In the genomic region with DNA sequence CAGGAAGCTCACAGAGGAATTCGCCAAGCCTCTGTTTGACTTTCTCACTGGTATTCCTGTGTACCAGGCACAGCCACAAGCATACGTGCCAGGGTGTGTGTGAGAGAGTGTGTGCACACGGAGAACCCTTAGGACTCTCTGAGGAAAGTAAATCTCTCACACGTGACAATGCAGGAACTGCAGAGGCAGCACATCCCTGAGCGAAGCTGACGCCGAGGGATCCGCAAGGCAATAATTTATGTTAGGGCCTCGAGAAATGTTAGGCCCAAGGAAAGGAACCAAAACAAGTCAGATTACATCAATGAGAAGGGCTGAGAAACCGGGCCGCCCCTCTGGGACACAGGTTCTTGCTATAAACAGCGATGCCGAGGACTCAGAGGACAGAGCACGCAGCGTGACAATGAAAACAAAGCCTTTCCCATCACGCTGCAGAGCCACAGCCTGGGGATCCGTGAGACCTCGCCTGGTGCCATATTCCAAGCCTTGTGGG, we compare ENCODE assay signal across 8 mouse cellular contexts.
DNase-seq lines count a peak whose midpoint lies in the region; ATAC-seq and TF ChIP-seq lines count a peak whose summit lies in the region.

No protein-coding gene starts in this region.

- H3K4me3 ChIP-seq in heart, embryonic 15.5 days: no peak overlapping the region
- no peak overlapping the region for H3K4me3 ChIP-seq in embryonic facial prominence, embryonic 12.5 days
- H3K4me3 ChIP-seq in intestine, embryonic 15.5 days (replicated peaks): no peak overlapping the region
- H3K4me3 ChIP-seq in midbrain, postnatal 0 days (ENCODE audit: low read depth, low read length): no peak overlapping the region
- no peak overlapping the region for H3K4me3 ChIP-seq in heart, embryonic 12.5 days

- no peaks in the 10 kb centered on the region for H3K9me3 ChIP-seq in heart, embryonic 15.5 days (replicated peaks)
- no peaks in the 10 kb centered on the region for H3K9me3 ChIP-seq in embryonic facial prominence, embryonic 12.5 days
- no peaks in the 10 kb centered on the region for H3K9me3 ChIP-seq in intestine, embryonic 15.5 days
- no peaks in the 10 kb centered on the region for H3K9me3 ChIP-seq in midbrain, postnatal 0 days (ENCODE audit: low read length)
- H3K9me3 ChIP-seq in heart, embryonic 12.5 days (replicated peaks): no peaks in the 10 kb centered on the region

- ATAC-seq in heart, embryonic 15.5 days (replicated peaks; ENCODE audit: insufficient number of reproducible peaks, insufficient read depth, low FRiP score, low read depth): no peak
- no peak for ATAC-seq in embryonic facial prominence, embryonic 12.5 days (ENCODE audit: insufficient number of reproducible peaks, insufficient read depth, low FRiP score, low TSS enrichment)
- ATAC-seq in intestine, embryonic 15.5 days: peak; percentile 45; the same call in 1 of the 2 replicates
- peak; percentile 52; the same call in 1 of the 2 replicates for ATAC-seq in midbrain, postnatal 0 days (ENCODE audit: low FRiP score)
- no peak for ATAC-seq in CD4-positive, CD25-positive, alpha-beta regulatory T cell, adult 4 months
- ATAC-seq in heart, embryonic 12.5 days (ENCODE audit: insufficient number of reproducible peaks, low FRiP score): no peak

- H3K27ac ChIP-seq in heart, embryonic 15.5 days: peak overlapping the region; percentile 37; the same call in 1 of the 2 replicates
- H3K27ac ChIP-seq in embryonic facial prominence, embryonic 12.5 days: peak overlapping the region; percentile 64
- no peak overlapping the region for H3K27ac ChIP-seq in intestine, embryonic 15.5 days
- H3K27ac ChIP-seq in midbrain, postnatal 0 days (ENCODE audit: low read depth, low read length): peak overlapping the region; percentile 33; the same call in 1 of the 2 replicates
- H3K27ac ChIP-seq in heart, embryonic 12.5 days (ENCODE audit: poor library complexity, severe bottlenecking): no peak overlapping the region

- peaks cover 11% of the 10 kb centered on the region for H3K4me1 ChIP-seq in heart, embryonic 15.5 days (replicated peaks)
- peaks cover 33% of the 10 kb centered on the region for H3K4me1 ChIP-seq in embryonic facial prominence, embryonic 12.5 days
- peaks cover 15% of the 10 kb centered on the region for H3K4me1 ChIP-seq in intestine, embryonic 15.5 days (replicated peaks)
- H3K4me1 ChIP-seq in midbrain, postnatal 0 days (ENCODE audit: insufficient read depth, low read length): no peaks in the 10 kb centered on the region
- H3K4me1 ChIP-seq in heart, embryonic 12.5 days (replicated peaks): peaks cover 13% of the 10 kb centered on the region

- 65% methylated on average over 18 of the region's 18 CpGs for WGBS in heart, embryonic 15.5 days
- 46% methylated on average over 18 of the region's 18 CpGs for WGBS in embryonic facial prominence, embryonic 12.5 days
- WGBS in intestine, embryonic 15.5 days: 27% methylated on average over 18 of the region's 18 CpGs
- WGBS in midbrain, postnatal 0 days: 20% methylated on average over 18 of the region's 18 CpGs
- 74% methylated on average over 18 of the region's 18 CpGs for WGBS in heart, embryonic 12.5 days

- H3K4me2 ChIP-seq in heart, embryonic 15.5 days: no peak overlapping the region
- no peak overlapping the region for H3K4me2 ChIP-seq in embryonic facial prominence, embryonic 12.5 days (replicated peaks)
- H3K4me2 ChIP-seq in intestine, embryonic 15.5 days (replicated peaks): peak overlapping the region; percentile 26; the same call in 1 of the 2 replicates
- peak overlapping the region; percentile 18; the same call in 1 of the 2 replicates for H3K4me2 ChIP-seq in midbrain, postnatal 0 days (ENCODE audit: low read depth, low read length, poor library complexity, severe bottlenecking)
- H3K4me2 ChIP-seq in heart, embryonic 12.5 days: no peak overlapping the region

- H3K27me3 ChIP-seq in heart, embryonic 15.5 days: no peaks in the 10 kb centered on the region
- no peaks in the 10 kb centered on the region for H3K27me3 ChIP-seq in embryonic facial prominence, embryonic 12.5 days
- H3K27me3 ChIP-seq in intestine, embryonic 15.5 days (replicated peaks): no peaks in the 10 kb centered on the region
- no peaks in the 10 kb centered on the region for H3K27me3 ChIP-seq in midbrain, postnatal 0 days (ENCODE audit: insufficient read depth, low read length)
- no peaks in the 10 kb centered on the region for H3K27me3 ChIP-seq in heart, embryonic 12.5 days (replicated peaks)

- no peaks in the 10 kb centered on the region for H3K36me3 ChIP-seq in heart, embryonic 15.5 days
- no peaks in the 10 kb centered on the region for H3K36me3 ChIP-seq in embryonic facial prominence, embryonic 12.5 days
- H3K36me3 ChIP-seq in intestine, embryonic 15.5 days: no peaks in the 10 kb centered on the region
- H3K36me3 ChIP-seq in midbrain, postnatal 0 days (ENCODE audit: insufficient read depth, low read length): no peaks in the 10 kb centered on the region
- H3K36me3 ChIP-seq in heart, embryonic 12.5 days: no peaks in the 10 kb centered on the region

- no peak for DNase-seq in heart, adult 18-20 months
- DNase-seq in midbrain, postnatal 0 days (ENCODE audit: low spot score): peak; percentile 50
- DNase-seq in liver: no peak

- no peak overlapping the region for H3K9ac ChIP-seq in heart, embryonic 15.5 days
- H3K9ac ChIP-seq in embryonic facial prominence, embryonic 12.5 days: no peak overlapping the region
- 0 out of 2 replicates have a peak overlapping the region, but pooled peaks have one; percentile 13 for H3K9ac ChIP-seq in intestine, embryonic 15.5 days
- peak overlapping the region; percentile 42; the same call in 1 of the 2 replicates for H3K9ac ChIP-seq in midbrain, postnatal 0 days (replicated peaks; ENCODE audit: low read length, poor library complexity, severe bottlenecking)
- H3K9ac ChIP-seq in heart, embryonic 12.5 days: no peak overlapping the region

- no peak for TF ChIP-seq CTCF in midbrain, postnatal 0 days (IDR thresholded peaks at IDR 0.05)

Comparison
In these comparisons a context has a peak if more than half of its experiments do, and no peak if none do; other contexts are left out.
1. H3K27ac ChIP-seq: peak in heart, embryonic 15.5 days (single experiment), embryonic facial prominence, embryonic 12.5 days (single experiment) and midbrain, postnatal 0 days (single experiment); none in intestine, embryonic 15.5 days (single experiment) and heart, embryonic 12.5 days (single experiment).
2. ATAC-seq: peak in intestine, embryonic 15.5 days (single experiment) and midbrain, postnatal 0 days (single experiment); none in heart, embryonic 15.5 days (single experiment), embryonic facial prominence, embryonic 12.5 days (single experiment), CD4-positive, CD25-positive, alpha-beta regulatory T cell, adult 4 months (single experiment) and heart, embryonic 12.5 days (single experiment).
3. H3K4me2 ChIP-seq: peak in intestine, embryonic 15.5 days (single experiment) and midbrain, postnatal 0 days (single experiment); none in heart, embryonic 15.5 days (single experiment), embryonic facial prominence, embryonic 12.5 days (single experiment) and heart, embryonic 12.5 days (single experiment).
4. H3K9ac ChIP-seq: peak in intestine, embryonic 15.5 days (single experiment) and midbrain, postnatal 0 days (single experiment); none in heart, embryonic 15.5 days (single experiment), embryonic facial prominence, embryonic 12.5 days (single experiment) and heart, embryonic 12.5 days (single experiment).